Mouse (Mus musculus): ENCODE data around the gene Pinlyp.

- no peak for TF ChIP-seq POLR2A (IDR thresholded peaks at IDR 0.05; ENCODE audit: borderline replicate concordance, insufficient read depth, low read length)
- TF ChIP-seq CTCF (IDR thresholded peaks at IDR 0.05; ENCODE audit: borderline replicate concordance, insufficient read depth, low read depth, low read length): peak; percentile 30; the same call in 1 of the 2 replicates
These were observed 44.4 kb downstream of the Pinlyp start for GRCm38 (mm10) chr7:24501492-24501891.

Measured in cerebellum, adult 2 months (tissue).